Mouse (Mus musculus): Measurements from ENCODE around the gene Timmdc1. TPM values are rescaled to one million over a fixed set of nuclear protein-coding genes. Genes with fewer than 3 reads are reported as not detected.
A peak's percentile ranks its signal among the peaks of the same experiment; 100 is the strongest.

Timmdc1 gene
- polyA plus RNA-seq, 1 experiment from 2014 or later: 26.4 TPM

- Histone ChIP-seq H3K4me2 (ENCODE audit: low read length) (no peak overlapping the region), H3K4me3 (ENCODE audit: low read depth, low read length) (no peak overlapping the region), H3K27ac (ENCODE audit: low read depth, low read length) (no peak overlapping the region), H3K27me3 (replicated peaks; ENCODE audit: control insufficient read depth, insufficient read depth, low read length) (no peaks in the 10 kb centered on the region), H3K9me3 (replicated peaks; ENCODE audit: control insufficient read depth, low read length) (no peaks in the 10 kb centered on the region), H3K4me1 (ENCODE audit: control insufficient read depth, insufficient read depth, low read length) (no peaks in the 10 kb centered on the region), H3K9ac (ENCODE audit: low read length) (no peak overlapping the region), H3K36me3 (ENCODE audit: control insufficient read depth, insufficient read depth, low read length) (peaks cover 68% of the 10 kb centered on the region)
- 77% methylated on average over 4 of the region's 4 CpGs for WGBS
- ATAC-seq (peak; percentile 89), DNase-seq (ENCODE audit: low spot score) (peak; percentile 85)
These were observed 16.3 kb downstream of the Timmdc1 start for GRCm38 (mm10) chr16:38506041-38506634.

GRCm38 (mm10) chr16:38503528-38503927 is 18.9 kb downstream of the Timmdc1 start:
- H3K36me3 ChIP-seq (ENCODE audit: control insufficient read depth, insufficient read depth, low read length): peaks cover 69% of the 10 kb centered on the region
- H3K4me3 ChIP-seq (ENCODE audit: low read depth, low read length): no peak overlapping the region
- ATAC-seq (no peak), DNase-seq (ENCODE audit: low spot score) (no peak)
- H3K27ac ChIP-seq (ENCODE audit: low read depth, low read length): no peak overlapping the region
- H3K4me2 ChIP-seq (ENCODE audit: low read length): no peak overlapping the region
- no peaks in the 10 kb centered on the region for H3K9me3 ChIP-seq (replicated peaks; ENCODE audit: control insufficient read depth, low read length)
- 94% methylated on average over 4 of the region's 4 CpGs for WGBS
- H3K9ac ChIP-seq (ENCODE audit: low read length): no peak overlapping the region
- H3K4me1 ChIP-seq (ENCODE audit: control insufficient read depth, insufficient read depth, low read length): no peaks in the 10 kb centered on the region
- no peaks in the 10 kb centered on the region for H3K27me3 ChIP-seq (replicated peaks; ENCODE audit: control insufficient read depth, insufficient read depth, low read length)

GRCm38 (mm10) chr16:38502469-38502868 is 20.0 kb downstream of the Timmdc1 start:
- H3K4me1 ChIP-seq (ENCODE audit: control insufficient read depth, insufficient read depth, low read length): no peaks in the 10 kb centered on the region
- 95% methylated on average over 10 of the region's 10 CpGs for WGBS

GRCm38 (mm10) chr16:38496604-38497140 is 25.8 kb downstream of the Timmdc1 start:
- Histone ChIP-seq H3K4me2 (ENCODE audit: low read length) (no peak overlapping the region), H3K4me3 (ENCODE audit: low read depth, low read length) (no peak overlapping the region), H3K9ac (ENCODE audit: low read length) (no peak overlapping the region), H3K27ac (ENCODE audit: low read depth, low read length) (no peak overlapping the region), H3K4me1 (ENCODE audit: control insufficient read depth, insufficient read depth, low read length) (no peaks in the 10 kb centered on the region), H3K9me3 (replicated peaks; ENCODE audit: control insufficient read depth, low read length) (no peaks in the 10 kb centered on the region), H3K27me3 (replicated peaks; ENCODE audit: control insufficient read depth, insufficient read depth, low read length) (no peaks in the 10 kb centered on the region), H3K36me3 (ENCODE audit: control insufficient read depth, insufficient read depth, low read length) (peaks cover 40% of the 10 kb centered on the region)
- ATAC-seq (no peak), DNase-seq (ENCODE audit: low spot score) (no peak)
- WGBS: 82% methylated on average over 7 of the region's 7 CpGs

More at GRCm38 (mm10) chr16:38502469-38502868, 20.0 kb downstream of the Timmdc1 start:
- Histone ChIP-seq H3K9ac (ENCODE audit: low read length) (no peak overlapping the region), H3K27me3 (replicated peaks; ENCODE audit: control insufficient read depth, insufficient read depth, low read length) (no peaks in the 10 kb centered on the region), H3K36me3 (ENCODE audit: control insufficient read depth, insufficient read depth, low read length) (peaks cover 71% of the 10 kb centered on the region), H3K4me3 (ENCODE audit: low read depth, low read length) (no peak overlapping the region), H3K9me3 (replicated peaks; ENCODE audit: control insufficient read depth, low read length) (no peaks in the 10 kb centered on the region), H3K4me2 (ENCODE audit: low read length) (no peak overlapping the region), H3K27ac (ENCODE audit: low read depth, low read length) (no peak overlapping the region)
- no peak for DNase-seq (ENCODE audit: low spot score)
- ATAC-seq: no peak

GRCm38 (mm10) chr16:38493890-38494289 is 28.6 kb downstream of the Timmdc1 start:
- Histone ChIP-seq H3K36me3 (ENCODE audit: control insufficient read depth, insufficient read depth, low read length) (peaks cover 25% of the 10 kb centered on the region), H3K9ac (ENCODE audit: low read length) (no peak overlapping the region), H3K27me3 (replicated peaks; ENCODE audit: control insufficient read depth, insufficient read depth, low read length) (no peaks in the 10 kb centered on the region), H3K4me3 (ENCODE audit: low read depth, low read length) (no peak overlapping the region), H3K27ac (ENCODE audit: low read depth, low read length) (no peak overlapping the region), H3K9me3 (replicated peaks; ENCODE audit: control insufficient read depth, low read length) (no peaks in the 10 kb centered on the region), H3K4me2 (ENCODE audit: low read length) (no peak overlapping the region), H3K4me1 (ENCODE audit: control insufficient read depth, insufficient read depth, low read length) (no peaks in the 10 kb centered on the region)
- ATAC-seq (no peak), DNase-seq (ENCODE audit: low spot score) (peak; percentile 6)
- 91% methylated on average over 10 of the region's 10 CpGs for WGBS

GRCm38 (mm10) chr16:38492551-38492950 is 29.9 kb downstream of the Timmdc1 start:
- no peaks in the 10 kb centered on the region for H3K4me1 ChIP-seq (ENCODE audit: control insufficient read depth, insufficient read depth, low read length)
- no peaks in the 10 kb centered on the region for H3K9me3 ChIP-seq (replicated peaks; ENCODE audit: control insufficient read depth, low read length)
- no peak overlapping the region for H3K9ac ChIP-seq (ENCODE audit: low read length)
- H3K36me3 ChIP-seq (ENCODE audit: control insufficient read depth, insufficient read depth, low read length): peaks cover 12% of the 10 kb centered on the region
- no peak overlapping the region for H3K27ac ChIP-seq (ENCODE audit: low read depth, low read length)
- WGBS: 88% methylated on average over 3 of the region's 3 CpGs
- no peak for DNase-seq (ENCODE audit: low spot score)
- no peaks in the 10 kb centered on the region for H3K27me3 ChIP-seq (replicated peaks; ENCODE audit: control insufficient read depth, insufficient read depth, low read length)
- no peak overlapping the region for H3K4me2 ChIP-seq (ENCODE audit: low read length)
- no peak overlapping the region for H3K4me3 ChIP-seq (ENCODE audit: low read depth, low read length)
- no peak for ATAC-seq

- H3K27me3 ChIP-seq (replicated peaks; ENCODE audit: control insufficient read depth, insufficient read depth, low read length): no peaks in the 10 kb centered on the region; the same call in 1 of the 2 replicates
- H3K27ac ChIP-seq (ENCODE audit: low read depth, low read length): no peak overlapping the region
- whole genome bisulfite sequencing: 46% methylated on average over 42 of the region's 42 CpGs
- ATAC-seq (peak; percentile 40; the same call in 1 of the 2 replicates), DNase-seq (ENCODE audit: low spot score) (no peak)
- H3K4me1 ChIP-seq (ENCODE audit: control insufficient read depth, insufficient read depth, low read length): no peaks in the 10 kb centered on the region
- H3K4me3 ChIP-seq (ENCODE audit: low read depth, low read length): peak overlapping the region; percentile 24
- 0 out of 2 replicates have a peak overlapping the region, but pooled peaks have one; percentile 32 for H3K9ac ChIP-seq (ENCODE audit: low read length)
- H3K9me3 ChIP-seq (replicated peaks; ENCODE audit: control insufficient read depth, low read length): no peaks in the 10 kb centered on the region
- H3K36me3 ChIP-seq (ENCODE audit: control insufficient read depth, insufficient read depth, low read length): no peaks in the 10 kb centered on the region
- peak overlapping the region; percentile 46 for H3K4me2 ChIP-seq (ENCODE audit: low read length)
These were observed 38.7 kb downstream of the Timmdc1 start for GRCm38 (mm10) chr16:38483582-38484309.

GRCm38 (mm10) chr16:38482780-38483562 is 39.5 kb downstream of the Timmdc1 start:
- no peaks in the 10 kb centered on the region; the same call in 1 of the 2 replicates for H3K27me3 ChIP-seq (replicated peaks; ENCODE audit: control insufficient read depth, insufficient read depth, low read length)
- peak; percentile 48 for ATAC-seq
- H3K36me3 ChIP-seq (ENCODE audit: control insufficient read depth, insufficient read depth, low read length): no peaks in the 10 kb centered on the region
- peak overlapping the region; percentile 24 for H3K4me3 ChIP-seq (ENCODE audit: low read depth, low read length)
- H3K4me1 ChIP-seq (ENCODE audit: control insufficient read depth, insufficient read depth, low read length): no peaks in the 10 kb centered on the region
- WGBS: 29% methylated on average over 32 of the region's 32 CpGs
- peak; percentile 56 for DNase-seq (ENCODE audit: low spot score)
- H3K9ac ChIP-seq (ENCODE audit: low read length): 0 out of 2 replicates have a peak overlapping the region, but pooled peaks have one; percentile 32
- no peaks in the 10 kb centered on the region for H3K9me3 ChIP-seq (replicated peaks; ENCODE audit: control insufficient read depth, low read length)
- peak overlapping the region; percentile 46 for H3K4me2 ChIP-seq (ENCODE audit: low read length)
- H3K27ac ChIP-seq (ENCODE audit: low read depth, low read length): no peak overlapping the region

All from forebrain, embryonic 14.5 days (tissue).